Mouse (Mus musculus): ENCODE results near the gene Pla2g2f. TPM values are rescaled to one million over a fixed set of nuclear protein-coding genes. Genes with fewer than 3 reads are reported as not detected.

The Pla2g2f gene
- total RNA-seq, 2 experiments from 2014 or later = not detected

Other genes with a start within 250 kb of the Pla2g2f start
- 1 to 10 TPM; 4.9 to 5.0 TPM for gene Vwa5b1, start 121.7 kb downstream of the Pla2g2f start, total RNA-seq (2021)
- under 1 TPM; 0.22 to 0.39 TPM for gene Pla2g2c, start 32.8 kb downstream of the Pla2g2f start, total RNA-seq (2021)
- 1 to 10 TPM; 1.3 to 1.5 TPM for gene Ubxn10, start 20.5 kb downstream of the Pla2g2f start, total RNA-seq (2021)
- under 1 TPM; 0.52 to 0.68 TPM for gene Pla2g2d, start 18.1 kb upstream of the Pla2g2f start, total RNA-seq (2021)
- gene Pla2g5, start 105.9 kb upstream of the Pla2g2f start, total RNA-seq (2021) = 1 to 10 TPM; 2.6 to 6.2 TPM
- gene Gm13030, start 116.3 kb upstream of the Pla2g2f start, total RNA-seq (2021) = not detected
- not detected for gene Pla2g2e, start 120.3 kb upstream of the Pla2g2f start, total RNA-seq (2021)
- 10 to 100 TPM; 18.1 to 18.3 TPM for gene Otud3, start 156.3 kb upstream of the Pla2g2f start, total RNA-seq (2021)
- not detected for gene Rnf186, start 209.5 kb upstream of the Pla2g2f start, total RNA-seq (2021)
- 1 to 10 TPM; 2.6 to 2.7 TPM for gene Tmco4, start 215.3 kb upstream of the Pla2g2f start, total RNA-seq (2021)